Mouse (Mus musculus) kidney, postnatal 4 days (tissue): Measurements from ENCODE around the gene Tmem245.
A peak's percentile ranks its signal among the peaks of the same experiment; 100 is the strongest.

Experiments
- DNase-seq, 2 experiments: peaks; one replicate each; pipeline ENCODE4 v3.0.0; 2021; ENCODE audit warnings: mixed read lengths in 2 of 2

Gene Tmem245

DNA sequence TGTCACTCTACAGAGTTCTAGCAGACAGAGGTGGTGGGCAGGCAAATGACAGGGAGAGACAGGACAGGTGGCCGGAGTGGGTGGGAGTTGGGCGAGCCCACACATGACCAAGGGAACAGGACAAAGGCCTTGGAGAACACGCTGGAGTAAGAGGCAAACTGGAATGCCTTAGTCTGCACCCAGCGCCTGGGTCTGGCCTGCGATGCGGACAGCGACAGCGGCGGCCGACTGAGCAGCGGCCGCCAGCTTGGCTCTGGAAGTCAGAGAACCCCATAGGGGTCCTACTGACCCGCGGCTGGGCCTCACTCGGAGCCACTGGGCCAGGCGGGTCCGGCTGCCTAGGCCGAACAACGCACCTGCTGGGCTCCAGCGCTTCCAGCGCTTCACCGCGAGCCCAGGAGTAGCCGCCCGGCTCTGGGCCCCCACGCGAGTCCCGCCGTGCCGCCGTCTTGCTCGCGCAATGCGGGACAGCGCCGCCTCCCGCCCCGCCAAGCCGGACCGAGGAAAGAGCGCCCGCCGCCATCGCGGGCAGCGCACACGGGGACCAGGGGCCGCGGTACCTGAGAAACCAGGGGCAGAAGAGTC is 82.7 kb downstream of the Tmem245 start:
- DNase-seq: peak; percentile 55 to 74

DNA sequence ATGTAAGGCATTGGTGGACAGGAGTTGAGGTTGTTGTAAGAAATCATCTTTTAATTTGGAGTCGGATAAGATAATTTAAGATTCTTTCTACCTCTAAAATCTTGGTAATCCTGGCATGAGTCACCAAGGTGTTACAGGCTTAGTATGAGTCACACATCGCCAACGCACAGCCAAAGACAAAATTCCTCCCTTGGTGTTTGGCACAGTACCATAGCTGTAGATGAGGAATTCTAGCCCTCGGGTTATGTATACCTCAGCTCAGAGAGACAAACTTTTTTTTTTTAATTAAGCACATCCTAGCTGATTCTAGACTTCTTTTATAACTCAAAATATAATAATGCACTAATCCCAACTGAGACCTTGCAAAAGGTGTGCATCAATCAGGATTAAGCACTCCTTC is 83.2 kb downstream of the Tmem245 start:
- DNase-seq: no peak

DNA sequence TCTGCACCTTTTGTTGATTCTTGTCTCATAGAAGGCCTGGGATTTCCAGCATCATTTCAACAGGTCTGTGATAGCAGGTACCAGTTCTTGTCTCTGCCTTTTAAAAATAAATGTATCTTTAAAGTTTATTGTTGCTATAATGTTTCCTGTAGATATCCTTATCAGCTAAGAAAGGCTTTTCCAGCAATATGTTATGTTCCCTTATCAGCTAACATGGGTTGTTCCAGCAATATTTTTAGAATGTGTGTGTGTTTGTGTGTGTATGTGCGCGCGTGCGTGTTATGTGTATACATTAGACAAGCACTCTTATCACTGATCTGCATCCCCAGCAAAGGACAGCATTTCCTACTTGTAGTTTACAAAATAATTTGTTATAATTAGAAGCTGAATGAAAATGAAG is 85.7 kb downstream of the Tmem245 start:
- DNase-seq: no peak

DNA sequence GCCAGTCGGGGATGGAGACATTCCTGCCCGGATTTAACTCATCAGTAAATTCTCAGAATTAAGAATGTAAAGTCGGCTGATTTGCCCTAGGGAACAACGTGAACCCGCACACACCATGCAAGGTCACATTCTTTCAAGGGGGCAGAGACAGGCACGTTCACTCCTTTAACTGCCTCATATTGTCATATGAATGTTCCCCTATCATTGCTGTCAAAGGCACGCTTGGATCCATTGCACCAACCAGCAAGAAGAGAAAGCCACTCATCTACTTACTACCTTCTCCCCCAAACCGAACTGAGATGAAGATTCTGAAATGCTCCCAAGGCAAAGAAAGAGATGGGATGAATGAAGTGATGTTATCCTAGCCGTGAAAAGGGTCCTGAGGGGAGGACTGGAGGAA is 88.5 kb downstream of the Tmem245 start:
- no peak for DNase-seq

DNA sequence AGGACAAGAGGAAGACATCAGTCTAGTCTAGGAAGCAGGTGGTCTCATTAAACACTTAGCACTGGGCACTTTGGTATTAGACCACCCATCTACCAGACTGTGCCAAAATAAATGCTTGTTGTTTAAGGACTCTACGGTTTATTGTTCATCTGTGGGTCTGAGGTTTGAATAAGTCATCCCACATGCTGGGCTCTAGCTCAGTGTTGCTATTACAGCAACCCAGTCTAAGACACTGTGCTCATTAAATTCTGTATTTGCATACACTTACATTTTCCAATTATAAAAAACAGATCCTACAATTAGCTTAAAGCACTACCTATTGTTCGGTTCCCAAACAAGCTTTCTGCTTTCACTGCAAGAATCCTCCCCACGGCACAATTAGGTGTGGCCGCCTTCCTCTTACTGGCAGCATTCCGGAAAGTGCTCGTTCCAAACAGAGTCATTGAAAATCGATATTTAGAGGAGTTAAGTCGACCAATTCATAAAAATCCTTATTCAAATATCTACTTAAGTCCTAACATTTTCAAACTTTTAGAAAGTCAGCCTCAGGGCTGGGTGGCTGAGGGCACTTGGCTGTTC is 90.8 kb downstream of the Tmem245 start:
- no peak for DNase-seq

DNA sequence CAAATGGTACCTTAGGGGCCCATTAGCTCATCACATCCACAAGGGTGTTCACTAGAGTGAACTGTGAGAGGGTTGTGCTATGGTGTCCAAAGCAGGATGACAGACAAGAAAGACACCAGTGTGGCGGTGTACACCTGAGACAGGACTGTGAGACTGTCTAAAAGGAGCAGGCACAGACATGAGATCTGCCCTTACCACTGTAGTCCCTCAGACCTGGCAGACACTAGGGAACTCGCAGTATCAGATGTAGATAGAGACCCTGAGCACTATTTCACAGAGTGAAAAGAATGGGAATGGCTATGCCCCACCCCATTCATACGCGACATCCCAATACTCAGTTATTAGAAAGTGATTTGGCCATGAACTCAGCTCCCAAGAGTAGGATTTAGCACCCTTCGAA is 91.3 kb downstream of the Tmem245 start:
- DNase-seq: no peak

DNA sequence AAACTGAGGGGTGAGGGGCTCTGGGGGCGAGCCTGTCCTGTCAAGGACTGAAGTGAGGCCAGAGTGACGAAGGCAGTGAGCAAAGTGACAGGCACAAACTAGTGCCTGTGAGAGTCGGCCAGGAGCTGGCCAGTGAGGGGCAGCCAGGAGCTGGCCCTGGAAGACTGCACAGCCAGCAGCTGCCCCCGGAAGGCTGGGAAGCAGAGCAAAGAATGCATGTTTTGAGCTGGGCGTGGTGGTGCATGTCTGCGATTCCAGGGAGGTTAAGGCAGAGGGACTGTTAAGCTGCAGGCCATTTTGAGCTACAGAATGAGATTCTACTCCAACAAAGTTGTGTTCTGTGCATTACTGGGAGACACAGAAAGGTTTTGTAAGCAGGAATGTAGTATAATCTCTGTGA is 96.5 kb downstream of the Tmem245 start:
- peak; percentile 54 to 70 for DNase-seq

DNA sequence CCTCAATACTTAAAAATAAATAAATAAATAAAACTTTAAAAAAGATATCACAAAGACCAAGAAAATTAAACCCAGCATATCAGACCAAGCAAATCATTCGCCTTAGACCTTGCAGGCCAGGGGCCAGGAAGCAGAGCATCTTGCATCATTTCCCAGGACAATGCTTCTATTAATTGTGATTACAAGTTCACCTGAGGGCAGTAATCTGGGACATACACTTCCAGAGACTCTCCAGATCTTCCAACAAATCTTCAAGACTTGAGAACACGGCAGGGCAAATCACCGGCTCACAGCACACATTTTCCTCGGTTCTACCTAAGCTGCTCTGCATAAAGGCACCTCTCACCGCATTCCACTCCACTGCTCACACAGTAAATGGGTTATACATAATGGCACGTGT is 99.2 kb downstream of the Tmem245 start:
- no peak for DNase-seq

DNA sequence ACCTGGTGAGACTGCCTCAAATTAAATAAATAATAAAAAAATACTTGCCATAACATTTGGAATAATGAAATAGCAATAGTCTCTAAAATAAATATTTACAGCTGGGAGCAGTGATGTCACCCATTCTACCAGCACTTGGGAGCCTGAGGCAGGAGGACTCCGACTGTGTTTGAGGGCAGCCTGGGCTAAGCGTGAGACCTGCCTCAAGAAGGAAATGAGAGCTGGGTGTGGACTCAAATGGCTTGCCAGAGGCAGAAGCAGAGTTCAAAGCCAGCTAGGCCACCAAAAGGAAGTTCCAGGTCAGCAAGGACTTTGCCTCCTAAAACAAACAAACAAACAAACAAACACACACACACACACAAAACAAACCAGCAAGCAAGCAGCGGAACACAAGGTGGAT is 99.8 kb downstream of the Tmem245 start:
- DNase-seq: no peak

DNA sequence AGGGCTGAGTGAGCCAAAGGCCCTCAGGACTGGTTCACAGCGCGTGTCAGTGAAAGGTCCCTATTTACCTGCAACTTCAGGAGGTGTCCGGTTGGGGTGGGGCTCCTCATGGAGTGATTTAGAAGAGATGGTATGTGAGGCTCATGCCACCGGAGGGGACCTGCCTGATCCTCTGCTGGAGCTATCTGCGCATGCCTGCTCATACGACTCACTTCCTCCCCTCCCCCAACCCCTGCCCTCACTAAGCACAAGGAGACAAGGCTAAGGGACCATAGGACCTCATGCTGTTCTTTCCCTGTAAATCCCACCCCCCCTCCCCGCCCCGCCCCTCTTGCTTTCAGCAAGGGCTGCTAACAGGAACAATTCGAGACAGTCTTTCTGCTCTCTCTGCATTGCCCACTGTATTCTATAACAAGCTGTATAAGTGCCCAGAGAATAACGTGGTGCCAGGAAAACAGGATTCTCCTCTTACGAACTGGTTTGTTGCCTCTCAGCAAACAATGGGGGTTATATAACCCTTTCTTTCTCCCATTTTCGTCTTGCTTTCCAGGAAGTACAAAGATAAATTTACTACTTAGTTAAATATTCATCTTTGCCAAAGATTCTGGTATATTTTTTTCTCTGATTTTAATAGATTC is 101.2 kb downstream of the Tmem245 start:
- DNase-seq: no peak

DNA sequence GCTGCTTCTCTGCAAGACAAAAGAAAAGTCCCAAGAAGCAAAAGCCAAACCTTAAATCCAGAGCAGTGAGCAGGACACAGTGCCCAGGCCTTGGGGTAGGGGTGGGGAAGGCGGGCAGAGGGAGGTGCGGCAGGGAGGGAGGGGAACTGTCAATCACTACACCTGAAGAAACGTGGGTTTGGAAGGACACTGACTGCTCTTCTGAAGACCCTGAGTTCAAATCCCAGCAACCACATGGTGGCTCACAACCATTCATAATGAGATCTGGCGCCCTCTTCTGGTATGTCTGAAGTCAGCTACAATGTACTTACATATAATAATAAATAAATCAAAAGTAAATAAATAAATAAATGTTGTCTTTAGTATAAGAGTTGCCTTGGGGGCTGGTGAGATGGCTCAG is 102.3 kb downstream of the Tmem245 start:
- no peak for DNase-seq

DNA sequence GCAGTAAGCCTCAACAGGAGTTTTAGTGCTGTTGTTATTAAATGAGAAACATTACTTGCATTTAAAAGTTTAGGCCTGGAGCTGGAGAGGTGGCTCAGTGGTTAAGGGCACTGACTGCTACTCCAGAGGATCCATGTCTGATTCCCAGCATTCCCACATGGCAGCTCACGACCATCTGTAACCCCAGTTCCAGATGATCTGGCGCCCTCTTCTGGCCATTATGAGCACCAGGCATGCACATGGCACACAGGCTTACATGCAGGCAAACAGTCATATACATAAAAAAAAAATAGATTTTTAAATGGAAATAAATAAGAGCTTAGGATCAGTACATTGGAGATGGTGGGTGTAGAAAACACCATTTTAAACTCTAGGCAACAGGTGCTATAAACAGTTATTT is 103.3 kb downstream of the Tmem245 start:
- no peak for DNase-seq

DNA sequence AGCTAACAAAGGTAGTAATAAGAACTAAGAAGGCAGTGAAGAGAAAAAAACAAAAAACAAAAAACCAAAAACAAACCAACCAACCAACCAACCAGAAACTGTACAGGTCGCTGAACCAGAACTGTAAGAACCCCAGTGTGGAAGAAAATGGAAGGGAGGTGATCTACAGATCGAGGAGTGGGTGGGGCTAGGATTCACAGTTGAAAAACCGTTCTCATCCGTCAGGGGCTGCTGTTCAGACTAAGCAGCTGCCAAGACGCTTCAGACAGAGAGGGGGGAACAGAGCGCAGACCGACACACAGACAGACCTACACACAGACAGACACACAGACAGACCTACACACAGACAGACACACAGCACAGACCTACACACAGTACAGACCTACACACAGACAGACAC is 104.7 kb downstream of the Tmem245 start:
- no peak for DNase-seq

DNA sequence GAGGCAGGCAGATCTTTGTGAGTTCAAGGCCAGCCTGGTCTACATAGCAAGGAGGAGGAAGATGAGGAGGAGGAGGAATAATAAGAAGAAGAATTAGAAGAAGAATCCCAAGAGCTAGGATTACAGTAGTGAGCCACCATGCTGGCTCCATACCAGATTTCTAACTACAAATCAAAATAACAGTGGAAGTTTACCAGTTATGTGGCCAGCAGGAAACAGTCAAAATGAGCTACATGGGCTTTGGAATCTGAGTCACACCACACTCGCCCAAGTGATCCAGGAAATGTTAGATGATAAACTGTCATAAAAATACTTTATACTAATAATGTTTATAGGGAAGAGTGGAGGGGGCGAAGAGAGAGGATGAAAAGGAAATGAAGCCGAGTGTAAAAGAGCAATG is 106.9 kb downstream of the Tmem245 start:
- DNase-seq: no peak

DNA sequence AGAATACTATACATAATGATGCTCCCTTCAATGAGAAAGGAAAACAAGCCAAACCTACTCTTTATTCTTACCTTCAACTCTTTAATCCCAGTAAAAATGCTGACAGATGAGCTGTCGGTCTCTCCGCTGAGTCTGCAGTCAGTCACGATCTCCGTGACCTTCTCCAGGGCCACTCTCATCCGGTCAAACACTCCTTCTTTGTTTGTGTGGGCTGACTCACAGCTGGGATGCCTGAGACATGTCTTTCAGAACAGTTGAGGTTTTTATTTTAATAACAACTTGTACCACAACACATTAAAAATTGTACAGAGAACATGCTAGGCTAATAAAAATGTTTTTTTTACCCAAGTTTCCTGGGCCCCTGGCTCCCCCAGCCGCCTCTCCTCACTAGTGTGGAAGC is 109.6 kb downstream of the Tmem245 start:
- no peak for DNase-seq

DNA sequence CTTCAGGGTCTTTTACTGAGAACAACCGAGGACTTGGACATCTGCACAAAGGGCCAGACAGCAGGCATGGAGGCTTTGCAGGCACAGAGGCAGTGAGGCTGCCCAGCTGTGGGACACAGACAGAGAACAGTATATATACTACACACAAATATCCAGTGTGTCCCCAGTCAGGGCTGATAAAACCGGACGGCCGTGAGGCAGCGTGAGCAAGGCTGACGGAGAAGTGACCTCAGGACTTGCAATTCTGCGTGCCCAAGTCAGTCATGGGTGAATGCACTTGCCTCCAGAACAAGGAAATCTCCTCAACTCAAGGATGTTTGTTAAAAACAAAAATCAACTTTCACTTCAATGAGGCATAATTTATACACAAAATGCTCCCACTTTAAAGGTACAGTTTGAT is 115.2 kb downstream of the Tmem245 start:
- peak in 1 of 2 experiments; percentile 18 for DNase-seq

DNA sequence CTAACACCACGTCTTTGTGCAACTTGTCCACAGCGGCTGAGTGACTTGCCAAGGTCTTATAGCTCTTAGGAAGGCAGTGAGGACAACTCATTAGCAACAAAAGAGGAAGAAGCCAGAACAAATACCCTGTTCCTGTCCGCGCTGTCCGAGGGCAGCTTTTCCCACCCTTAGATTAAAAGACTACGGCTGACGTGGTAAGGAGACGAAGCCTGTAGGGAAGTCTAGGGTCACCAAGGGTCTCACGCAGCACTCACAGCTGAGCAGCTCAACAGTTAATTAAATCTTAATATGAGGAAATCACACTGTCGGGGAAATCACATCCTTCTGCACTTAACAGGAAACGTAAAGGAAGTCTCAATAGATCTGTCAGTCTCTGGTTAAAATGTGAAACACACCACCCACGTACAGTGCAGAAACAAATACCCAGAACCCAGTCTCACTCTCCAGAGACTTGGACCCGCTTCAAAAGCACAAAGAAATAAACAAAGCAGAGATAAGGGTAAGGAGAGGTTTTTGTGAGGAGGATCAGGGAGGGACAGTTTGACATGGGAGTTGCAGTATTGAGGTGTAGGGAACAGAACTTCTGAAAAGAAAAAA is 116.1 kb downstream of the Tmem245 start:
- peak; percentile 22 to 35 for DNase-seq

DNA sequence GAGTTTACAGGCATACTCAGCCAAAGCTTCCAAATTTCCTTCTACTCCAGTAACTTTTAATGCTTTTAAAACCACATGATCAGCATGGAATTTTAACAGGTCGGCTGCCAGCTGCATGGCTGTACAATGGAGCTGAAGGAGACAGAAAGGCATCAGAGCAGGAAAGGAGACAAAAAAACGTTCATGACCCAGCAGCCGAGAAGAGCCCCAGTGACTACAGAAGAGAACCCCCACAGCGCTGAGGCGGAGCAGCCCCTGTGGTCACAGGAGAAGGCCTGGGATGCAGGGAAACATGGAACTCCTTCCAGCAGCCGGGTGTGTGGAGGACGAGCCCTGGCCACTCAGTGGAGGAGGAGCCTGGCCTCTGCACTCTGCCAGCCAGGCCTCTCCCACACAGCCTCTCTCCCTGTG is 117.7 kb downstream of the Tmem245 start:
- peak; percentile 59 to 75 for DNase-seq

DNA sequence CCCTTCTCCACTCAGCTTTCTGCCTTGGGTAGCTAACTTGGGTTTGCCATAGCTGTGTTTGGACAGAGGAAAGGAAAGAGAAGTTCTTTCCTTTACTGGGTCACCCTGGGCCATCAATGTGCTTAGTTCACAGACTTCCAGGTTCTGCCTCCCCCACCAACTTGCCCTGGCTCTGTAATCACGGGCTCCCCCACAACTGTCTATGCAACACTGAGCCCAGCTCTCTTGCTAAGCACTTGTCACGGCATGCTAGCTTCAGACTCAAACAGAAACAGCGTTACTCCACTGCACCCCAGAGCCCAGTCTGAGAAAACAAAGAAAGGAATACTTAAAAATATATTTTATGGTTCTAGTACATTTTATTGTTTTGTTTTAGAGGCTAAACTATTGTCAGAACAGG is 118.3 kb downstream of the Tmem245 start:
- DNase-seq: peak; percentile 35 to 56

DNA sequence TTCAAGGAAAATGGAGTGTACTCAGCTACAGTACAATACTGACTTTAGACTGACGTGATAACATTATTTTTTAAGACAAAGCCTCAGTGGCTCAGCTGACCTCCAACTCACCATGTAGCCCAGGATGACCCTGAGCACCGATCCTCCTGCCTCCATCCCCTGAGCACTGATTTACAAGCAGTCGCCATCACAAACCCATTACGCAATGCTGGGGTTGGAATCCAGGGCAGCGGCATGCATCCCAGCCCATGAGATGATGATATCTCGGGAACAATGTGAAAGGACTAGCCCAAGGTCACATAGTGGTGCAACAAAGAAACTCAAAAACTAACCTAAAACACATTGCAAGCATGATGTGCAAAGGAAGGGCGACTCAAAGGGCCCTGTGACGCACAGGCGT is 123.0 kb downstream of the Tmem245 start:
- DNase-seq: no peak

DNA sequence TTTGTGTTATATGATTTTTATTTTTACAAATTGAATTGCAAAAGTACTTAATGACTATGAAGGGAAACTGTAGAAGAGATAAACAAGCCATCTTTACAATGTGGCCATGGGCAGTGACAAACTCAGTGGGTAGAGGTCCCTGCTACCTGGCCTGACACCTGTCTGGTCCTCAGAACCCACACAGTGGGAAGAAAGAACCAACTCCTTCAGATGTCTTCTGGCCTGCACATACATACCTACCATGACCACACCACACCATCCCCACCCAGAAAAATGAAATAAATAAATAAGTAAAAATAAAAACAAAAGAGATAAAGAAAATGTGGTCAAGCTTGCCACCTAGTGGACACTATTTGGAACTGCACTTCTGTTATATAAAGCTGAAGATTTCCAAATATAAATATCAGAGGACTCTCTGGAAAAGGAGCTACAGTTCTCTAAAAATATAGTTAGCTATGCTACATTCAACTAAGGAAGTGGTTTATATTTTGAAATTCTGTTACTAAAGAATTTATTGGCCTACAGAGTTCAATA is 127.2 kb downstream of the Tmem245 start:
- peak in 1 of 2 experiments; percentile 7 for DNase-seq
